Mouse (Mus musculus) limb, embryonic 13.5 days (tissue): Measurements from ENCODE around the gene Fam57a. TPM values are rescaled to one million over a fixed set of nuclear protein-coding genes. Genes with fewer than 3 reads are reported as not detected.

Source experiments
- ATAC-seq: fragments of 200-750 bp; cut with Nextera tagmentation; 2 replicates; pipeline ENCODE4 v1.8.0; 2017; ENCODE audit warnings: low read depth, moderate number of reproducible peaks, moderate TSS enrichment; ENCODE audit not compliant: low FRiP score
- H3K27ac ChIP-seq: fragments of 300-500 bp; sonication (generic); 2 replicates; pipeline ENCODE4 v1.5.1; 2015; ENCODE audit warnings: inconsistent platforms, mild to moderate bottlenecking, moderate library complexity
- H3K27me3 ChIP-seq: fragments of 300-500 bp; sonication (generic); 2 replicates; pipeline ENCODE4 v1.6.1; 2015; ENCODE audit warnings: mild to moderate bottlenecking, inconsistent platforms
- H3K36me3 ChIP-seq: fragments of 300-500 bp; sonication (generic); 2 replicates; pipeline ENCODE4 v1.6.1; 2015; ENCODE audit warnings: inconsistent platforms, mild to moderate bottlenecking, moderate library complexity
- H3K4me1 ChIP-seq: fragments of 300-500 bp; sonication (generic); 2 replicates; pipeline ENCODE4 v1.6.1; 2015; ENCODE audit warnings: inconsistent platforms
- H3K4me2 ChIP-seq: fragments of 300-500 bp; sonication (generic); replicated peaks from 2 replicates; pipeline ENCODE4 v1.6.1; 2015; ENCODE audit warnings: inconsistent platforms, mild to moderate bottlenecking, moderate library complexity
- H3K4me3 ChIP-seq: fragments of 300-500 bp; sonication (generic); 2 replicates; pipeline ENCODE4 v1.5.1; 2015; ENCODE audit warnings: moderate library complexity, mild to moderate bottlenecking, inconsistent platforms
- H3K9ac ChIP-seq: fragments of 300-500 bp; sonication (generic); 2 replicates; pipeline ENCODE4 v1.6.1; 2015; ENCODE audit warnings: mild to moderate bottlenecking, inconsistent platforms
- H3K9me3 ChIP-seq: fragments of 300-500 bp; sonication (generic); 2 replicates; pipeline ENCODE4 v1.6.1; 2016; ENCODE audit warnings: inconsistent platforms
- WGBS: fragments of 180-500 bp; shearing (Covaris S2); methylation state at CpG from one replicate; pipeline ENCODE4 v1.1.7; 2015; 5-methylcytosine and 5-hydroxymethylcytosine counted together
- polyA plus RNA-seq: library from polyadenylated mRNA; unstranded; fragments of >200 nt; fragmentation: Nextera tagmentation; extraction: Ambion mirVana; gene quantifications from 2 replicates; pipeline ENCODE4 v1.2.1, GENCODE M21; 2015

The Fam57a gene
- polyA plus RNA-seq: 27.8 and 29.9 TPM in 2 replicates

DNA sequence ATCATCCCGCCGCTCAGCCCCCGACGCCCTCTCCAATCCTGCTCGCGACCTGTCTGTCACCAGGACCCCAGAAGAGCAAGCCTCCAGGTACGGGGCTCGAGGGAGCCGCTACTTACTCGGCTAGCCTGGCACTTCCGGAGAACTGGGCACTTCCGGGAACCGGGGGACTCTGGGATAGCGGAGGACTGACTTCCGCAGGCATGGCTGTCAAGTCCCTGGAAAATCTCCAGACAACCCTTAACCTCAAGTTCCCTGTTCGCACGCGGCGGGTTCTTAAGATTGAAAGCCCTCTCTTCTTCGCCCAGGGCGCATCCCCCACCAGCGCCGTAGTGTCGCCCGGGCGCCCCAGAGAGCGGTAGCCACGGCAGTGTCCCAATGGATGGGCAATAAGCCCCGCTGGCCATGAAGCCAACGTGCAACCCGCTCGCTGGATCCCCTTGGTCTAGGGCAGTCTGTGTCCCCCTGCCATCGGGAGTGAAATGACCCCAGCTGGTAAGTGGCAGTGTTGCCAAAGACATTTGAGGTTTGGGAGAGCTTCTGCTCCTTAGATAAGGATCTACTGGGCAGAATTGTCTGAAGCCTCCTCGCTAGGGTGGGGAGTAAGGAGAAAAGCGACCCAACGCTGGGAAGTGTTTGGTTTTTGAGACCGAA lies at the start of gene Fam57a, which contains the start of gene Vps53:
Gene Fam57a (plus strand): TSS at position 177 of the 651 bp plus-strand sequence.
Gene Vps53 (minus strand): TSS at position 153 of the 651 bp plus-strand sequence.
- no peaks in the 10 kb centered on the region for H3K27me3 ChIP-seq
- peak within 1 kb of the TSS; percentile 92 for H3K4me2 ChIP-seq
- 0 out of 2 replicates have a peak, but pooled peaks cover 4% of the 10 kb centered on the region for H3K36me3 ChIP-seq
- H3K9ac ChIP-seq: peak within 1 kb of the TSS; percentile 71
- H3K4me3 ChIP-seq: peak within 1 kb of the TSS; percentile 77
- under 1% methylated on average over 37 of the region's 37 CpGs for WGBS
- H3K9me3 ChIP-seq: no peaks in the 10 kb centered on the region
- peak; percentile 83; the same call in 1 of the 2 replicates for ATAC-seq
- H3K27ac ChIP-seq: peak within 1 kb of the TSS; percentile 64; the same call in 1 of the 2 replicates
- H3K4me1 ChIP-seq: peaks cover 12% of the 10 kb centered on the region

DNA sequence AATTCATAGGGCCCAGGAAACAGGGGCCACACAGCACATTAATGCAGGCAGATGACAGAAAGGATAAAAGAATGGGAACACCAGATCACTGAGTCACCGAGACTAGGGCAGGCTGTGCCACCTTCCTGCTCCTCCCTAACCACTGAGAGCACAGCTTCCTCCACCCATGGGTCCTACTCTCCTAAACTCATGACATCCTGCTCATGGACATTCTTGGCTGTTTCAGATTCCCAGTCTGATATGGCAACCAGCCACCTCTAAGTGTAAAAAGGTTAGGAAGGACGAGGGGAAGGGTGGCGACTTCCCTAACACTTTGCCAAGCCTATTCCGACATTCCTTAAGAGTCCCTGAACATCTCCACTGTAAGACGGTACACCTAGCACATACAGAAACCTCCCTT lies 48.6 kb upstream of the Fam57a start:
- no peak overlapping the region for H3K4me3 ChIP-seq
- ATAC-seq: no peak
- 87% methylated on average over 5 of the region's 5 CpGs for WGBS

DNA sequence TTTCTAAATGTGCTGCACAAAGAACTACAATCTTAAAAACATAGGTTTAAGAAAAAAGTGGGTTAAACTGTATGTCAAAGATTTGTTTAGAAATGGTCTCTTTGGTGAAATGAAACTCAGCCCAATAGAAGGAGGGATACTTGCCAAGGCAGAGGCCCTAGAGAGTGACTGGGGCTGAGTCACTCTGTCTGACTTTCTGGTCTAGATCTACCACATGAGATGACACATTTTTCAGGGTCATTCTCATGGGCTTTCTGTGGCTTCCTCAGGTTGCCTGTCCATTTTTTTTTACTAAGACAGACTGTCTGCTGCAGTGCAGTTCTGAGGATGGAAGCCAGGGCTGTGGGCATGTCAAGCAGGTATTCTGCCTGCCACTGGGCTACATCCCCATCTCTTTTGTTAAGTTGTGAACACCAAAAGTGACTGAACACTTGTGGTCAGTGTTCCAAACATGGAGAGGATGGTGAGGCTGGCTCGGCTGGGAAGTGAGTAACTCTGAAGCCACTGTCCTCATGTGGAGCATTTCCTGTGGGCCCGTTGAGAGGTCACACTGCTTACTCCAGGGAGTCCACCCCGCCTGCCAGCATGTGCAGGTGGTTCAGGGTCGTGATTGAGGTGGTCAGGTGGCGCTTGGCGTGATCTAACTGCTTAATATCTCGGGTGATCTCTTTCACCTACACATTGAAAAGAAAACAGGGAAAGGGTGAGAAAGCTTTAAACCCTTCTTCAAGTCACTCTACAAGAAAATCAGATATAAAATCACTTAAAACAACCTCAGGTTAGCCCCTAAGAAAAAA lies 43.6 kb upstream of the Fam57a start:
- Histone ChIP-seq H3K9me3 (no peaks in the 10 kb centered on the region), H3K27me3 (no peaks in the 10 kb centered on the region), H3K4me1 (no peaks in the 10 kb centered on the region), H3K4me3 (no peak overlapping the region), H3K4me2 (no peak overlapping the region), H3K9ac (no peak overlapping the region), H3K27ac (no peak overlapping the region), H3K36me3 (peaks cover 46% of the 10 kb centered on the region)
- no peak for ATAC-seq
- 83% methylated on average over 7 of the region's 7 CpGs for WGBS

More for the DNA sequence above, 48.6 kb upstream of the Fam57a start:
- Histone ChIP-seq H3K4me2 (no peak overlapping the region), H3K27me3 (no peaks in the 10 kb centered on the region), H3K27ac (no peak overlapping the region), H3K4me1 (peaks cover 3% of the 10 kb centered on the region; the same call in 1 of the 2 replicates), H3K36me3 (peaks cover 33% of the 10 kb centered on the region), H3K9me3 (no peaks in the 10 kb centered on the region), H3K9ac (no peak overlapping the region)

DNA sequence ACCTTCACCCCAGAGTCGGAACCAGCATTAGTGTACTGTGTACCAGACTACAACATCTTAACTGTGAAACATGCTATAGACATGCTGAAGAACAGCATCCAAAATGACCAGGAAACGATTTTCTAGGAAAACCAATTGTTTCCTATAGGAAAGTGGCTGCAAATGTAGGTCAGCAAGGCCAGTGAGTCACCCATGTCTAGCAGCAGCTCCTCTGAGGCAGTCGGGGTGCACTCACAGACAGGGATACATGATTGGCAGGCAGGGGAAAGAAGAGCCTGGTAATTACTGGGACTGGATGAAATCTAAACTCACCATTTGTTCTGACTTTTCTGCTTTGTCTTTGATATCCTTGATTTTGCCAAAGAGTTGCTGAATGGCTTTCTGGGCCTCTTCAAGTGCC lies 41.5 kb upstream of the Fam57a start:
- Histone ChIP-seq H3K9ac (no peak overlapping the region), H3K4me3 (no peak overlapping the region), H3K4me1 (no peaks in the 10 kb centered on the region), H3K27ac (no peak overlapping the region), H3K27me3 (no peaks in the 10 kb centered on the region), H3K36me3 (peaks cover 47% of the 10 kb centered on the region), H3K9me3 (no peaks in the 10 kb centered on the region), H3K4me2 (no peak overlapping the region)
- 80% methylated on average over 3 of the region's 3 CpGs for WGBS
- no peak for ATAC-seq

DNA sequence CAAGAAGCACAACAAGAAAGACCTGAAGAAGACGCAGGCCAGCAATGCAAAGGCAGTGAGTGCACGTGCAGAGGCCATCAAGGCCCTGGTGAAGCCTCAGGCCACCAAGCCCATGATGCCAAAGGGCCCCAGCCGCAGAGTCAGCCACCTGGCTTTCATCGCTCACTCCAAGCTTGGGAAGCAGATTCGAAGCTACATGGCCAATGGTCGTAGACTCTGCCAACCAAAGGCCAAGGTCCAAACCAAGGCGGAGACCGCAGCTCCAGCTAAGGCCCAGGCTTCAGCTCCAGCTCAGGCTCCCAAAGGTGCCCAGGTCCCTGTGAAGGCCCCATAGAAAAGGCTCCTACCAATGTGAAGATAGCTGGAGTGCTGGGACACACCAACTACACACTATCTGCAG lies 35.1 kb upstream of the Fam57a start:
- no peak for ATAC-seq
- Histone ChIP-seq H3K27ac (no peak overlapping the region), H3K4me1 (peaks cover 13% of the 10 kb centered on the region), H3K9ac (no peak overlapping the region), H3K9me3 (no peaks in the 10 kb centered on the region), H3K36me3 (peaks cover 17% of the 10 kb centered on the region; the same call in 1 of the 2 replicates), H3K4me2 (no peak overlapping the region), H3K27me3 (no peaks in the 10 kb centered on the region), H3K4me3 (no peak overlapping the region)
- 97% methylated on average over 8 of the region's 8 CpGs for WGBS

DNA sequence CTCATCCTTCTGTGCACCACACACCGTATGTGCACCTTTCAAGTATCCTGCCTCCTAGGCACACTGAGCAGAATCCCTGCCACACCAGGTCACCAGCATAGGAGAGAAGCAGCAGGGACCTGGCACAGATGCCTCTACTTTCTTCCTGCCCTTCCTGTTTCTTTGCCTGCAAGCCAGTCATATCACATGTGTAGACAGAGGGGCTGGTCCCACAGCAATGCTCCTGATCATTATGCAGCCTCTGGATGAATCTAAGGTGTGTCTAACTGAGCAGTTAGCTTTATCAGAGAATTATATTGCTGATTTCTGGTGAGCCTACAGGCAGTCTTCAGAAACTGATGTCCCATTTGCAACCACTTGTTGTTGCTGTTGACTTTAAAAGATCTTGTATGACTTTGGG lies 34.3 kb upstream of the Fam57a start:
- Histone ChIP-seq H3K9me3 (no peaks in the 10 kb centered on the region), H3K4me2 (no peak overlapping the region), H3K4me3 (no peak overlapping the region), H3K36me3 (peaks cover 17% of the 10 kb centered on the region; the same call in 1 of the 2 replicates), H3K4me1 (peaks cover 13% of the 10 kb centered on the region), H3K27me3 (no peaks in the 10 kb centered on the region), H3K27ac (no peak overlapping the region), H3K9ac (no peak overlapping the region)
- 97% methylated on average over 1 of the region's 1 CpGs for WGBS
- no peak for ATAC-seq

DNA sequence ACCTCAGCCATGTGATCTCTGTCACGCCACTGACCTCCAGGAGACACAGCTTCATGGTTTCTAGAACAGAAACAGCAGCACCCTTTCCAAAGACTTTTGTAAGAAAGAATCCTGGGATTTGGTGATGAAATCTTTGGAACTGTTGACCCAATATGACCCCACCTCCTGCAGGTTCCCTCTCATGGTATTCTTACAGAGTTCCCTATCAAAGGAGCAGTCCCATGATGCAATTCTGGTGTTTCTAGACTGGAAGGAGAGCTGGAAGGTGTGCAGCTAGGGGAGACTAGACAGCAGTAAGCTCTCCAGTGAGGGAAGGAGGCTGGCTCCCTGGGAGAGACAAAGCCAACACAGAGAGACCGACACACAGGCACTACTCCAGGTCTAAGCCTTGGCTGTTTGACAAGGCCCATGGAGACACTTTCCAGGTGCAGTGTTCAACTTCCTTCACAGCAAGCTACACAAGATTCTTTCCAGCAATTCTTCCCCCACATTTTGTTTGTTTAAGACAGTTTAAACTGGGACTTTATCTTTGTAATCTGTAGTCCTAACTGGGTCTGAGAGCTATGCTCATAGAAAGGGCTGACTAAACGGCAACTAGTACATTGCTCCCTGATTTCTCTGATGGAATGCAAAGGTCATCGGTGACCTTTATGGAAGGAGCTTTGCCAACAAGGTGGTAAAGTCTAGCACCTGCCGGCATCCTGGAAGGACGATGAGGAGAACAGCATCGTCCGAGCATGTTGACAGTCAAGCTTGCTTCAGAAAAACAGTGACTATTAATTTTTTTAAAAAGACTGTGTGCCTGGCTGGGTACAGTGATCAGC lies 33.1 kb upstream of the Fam57a start:
- H3K9me3 ChIP-seq: no peaks in the 10 kb centered on the region
- H3K4me2 ChIP-seq: no peak overlapping the region
- H3K27ac ChIP-seq: no peak overlapping the region
- H3K4me1 ChIP-seq: peaks cover 22% of the 10 kb centered on the region
- no peaks in the 10 kb centered on the region for H3K27me3 ChIP-seq
- no peak for ATAC-seq
- peaks cover 14% of the 10 kb centered on the region; the same call in 1 of the 2 replicates for H3K36me3 ChIP-seq
- WGBS: 92% methylated on average over 8 of the region's 8 CpGs
- no peak overlapping the region for H3K9ac ChIP-seq
- no peak overlapping the region for H3K4me3 ChIP-seq

DNA sequence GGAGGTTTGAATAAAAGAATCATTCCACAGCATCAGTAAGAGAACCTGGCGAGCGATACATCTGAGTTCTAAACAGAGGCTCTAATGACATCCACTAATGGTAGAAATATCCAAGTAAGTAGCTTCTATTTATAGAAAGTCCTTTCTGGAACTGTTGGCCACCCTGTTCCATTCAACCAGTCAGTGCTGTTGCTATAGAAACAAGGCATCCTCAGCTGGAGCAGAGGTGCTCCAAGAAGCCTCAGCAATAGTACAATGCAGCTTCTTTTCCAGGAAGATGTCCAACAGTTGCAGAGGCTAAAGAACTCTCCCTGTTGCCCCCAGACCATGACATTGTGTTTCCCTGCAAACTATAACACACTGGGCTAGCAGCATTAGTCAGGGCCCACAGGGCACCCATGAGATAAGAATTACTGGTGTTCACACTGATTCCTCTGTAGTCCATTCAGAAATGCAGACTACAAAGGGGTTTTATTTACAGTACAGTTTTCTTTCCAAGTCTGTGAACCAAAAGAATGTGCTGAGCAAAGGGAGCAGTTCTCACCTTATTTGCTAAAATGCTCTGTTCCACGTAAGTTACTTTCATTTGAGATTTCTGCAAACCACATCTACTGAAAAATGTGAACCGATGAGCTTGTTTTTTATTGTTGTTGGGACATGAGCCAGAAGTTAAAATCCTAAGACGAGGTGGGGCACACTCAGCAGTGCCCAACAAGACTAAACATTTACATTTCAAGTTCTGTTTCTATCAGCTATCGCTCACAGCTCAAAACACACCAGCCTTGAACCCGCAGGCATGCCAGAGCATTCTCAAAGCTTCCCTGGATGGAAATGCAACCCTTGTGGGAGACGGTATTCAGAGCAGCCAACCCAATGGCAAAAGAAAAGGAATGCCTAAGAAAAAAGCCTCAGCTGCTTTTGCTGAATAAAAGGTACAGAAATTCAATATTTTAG lies 31.1 kb upstream of the Fam57a start:
- WGBS: 74% methylated on average over 8 of the region's 8 CpGs
- no peak for ATAC-seq
- Histone ChIP-seq H3K4me1 (peaks cover 24% of the 10 kb centered on the region), H3K9ac (no peak overlapping the region), H3K9me3 (no peaks in the 10 kb centered on the region), H3K27me3 (no peaks in the 10 kb centered on the region), H3K4me2 (no peak overlapping the region; the same call in 1 of the 2 replicates), H3K27ac (no peak overlapping the region; the same call in 1 of the 2 replicates), H3K36me3 (peaks cover 16% of the 10 kb centered on the region; the same call in 1 of the 2 replicates), H3K4me3 (no peak overlapping the region)

DNA sequence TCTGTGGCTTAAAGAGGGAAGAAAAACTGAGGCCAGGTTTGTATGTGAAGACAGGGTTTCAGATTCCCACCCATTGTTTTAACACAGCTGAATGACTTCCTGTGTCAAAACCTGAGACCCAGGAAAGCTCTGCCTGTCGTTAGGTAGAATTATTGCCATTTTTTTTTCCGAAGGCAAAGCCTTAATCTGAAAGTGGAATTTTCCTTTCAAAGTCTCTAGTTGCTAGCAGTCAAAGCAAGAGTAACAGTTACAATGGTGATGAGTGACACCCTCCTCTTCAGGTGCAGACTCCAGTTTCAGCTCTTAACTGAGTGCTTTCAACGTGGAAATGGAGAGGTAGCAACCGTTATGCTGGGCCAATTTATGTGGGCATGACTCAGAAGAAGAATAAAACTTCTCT lies 28.5 kb upstream of the Fam57a start:
- Histone ChIP-seq H3K4me1 (peaks cover 24% of the 10 kb centered on the region), H3K9me3 (no peaks in the 10 kb centered on the region), H3K4me3 (no peak overlapping the region), H3K27ac (no peak overlapping the region; the same call in 1 of the 2 replicates), H3K9ac (no peak overlapping the region), H3K27me3 (no peaks in the 10 kb centered on the region), H3K4me2 (no peak overlapping the region), H3K36me3 (peaks cover 27% of the 10 kb centered on the region)
- 35% methylated on average over 4 of the region's 4 CpGs for WGBS
- ATAC-seq: no peak

DNA sequence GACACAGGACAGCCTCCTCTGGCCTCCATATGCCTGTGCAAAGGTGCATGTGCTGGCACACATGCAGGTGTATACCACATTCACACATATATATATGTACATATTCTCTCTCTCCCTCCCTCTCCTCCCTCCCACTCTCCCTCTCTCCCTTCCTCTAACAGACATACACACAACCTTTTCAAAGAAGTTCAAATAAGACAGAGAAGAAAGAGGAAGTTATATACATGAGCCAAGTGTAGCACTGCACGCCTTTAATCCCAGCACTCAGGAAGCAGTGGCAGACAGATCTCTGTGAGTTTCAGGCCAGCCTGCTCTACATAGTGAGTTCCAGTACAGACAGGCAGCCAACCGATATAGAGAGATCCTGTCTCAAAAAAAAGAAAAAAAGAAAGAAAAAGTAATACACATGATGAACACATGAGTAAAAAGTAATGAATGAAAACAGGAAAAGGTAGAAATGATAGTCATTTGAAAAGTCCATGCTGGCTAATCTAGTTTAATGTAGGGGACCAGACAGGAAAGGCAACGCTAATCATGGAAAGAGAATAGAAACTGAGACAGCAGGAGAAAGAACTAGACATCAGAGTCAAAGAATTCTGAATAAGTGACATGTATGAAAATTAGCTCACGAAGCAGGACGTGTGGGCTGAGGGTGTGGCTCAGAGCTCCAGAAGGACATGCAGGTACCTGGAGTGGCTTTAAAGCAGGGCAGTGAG lies 26.1 kb upstream of the Fam57a start:
- no peak overlapping the region for H3K9ac ChIP-seq
- WGBS: 89% methylated on average over 5 of the region's 5 CpGs
- peaks cover 37% of the 10 kb centered on the region for H3K36me3 ChIP-seq
- no peak for ATAC-seq
- H3K4me3 ChIP-seq: no peak overlapping the region
- H3K27me3 ChIP-seq: no peaks in the 10 kb centered on the region
- no peak overlapping the region for H3K4me2 ChIP-seq
- no peaks in the 10 kb centered on the region for H3K9me3 ChIP-seq
- peaks cover 16% of the 10 kb centered on the region for H3K4me1 ChIP-seq
- H3K27ac ChIP-seq: no peak overlapping the region
